Mouse (Mus musculus) CH12F3 (cell line): ENCODE results near the gene Iqsec1.

Experiments
- in situ Hi-C: fragments of 300-500 bp; cut with MboI; formaldehyde crosslinking; loops from 2 replicates; pipeline ENCODE4 v1.14.3; 2020; ENCODE audit warnings: low sequenced_read_pairs

The Iqsec1 gene

GRCm38 (mm10) chr6:90818956-90819355, 169.5 kb downstream of the Iqsec1 start:
- in situ Hi-C loops, result no loop called here

DNA sequence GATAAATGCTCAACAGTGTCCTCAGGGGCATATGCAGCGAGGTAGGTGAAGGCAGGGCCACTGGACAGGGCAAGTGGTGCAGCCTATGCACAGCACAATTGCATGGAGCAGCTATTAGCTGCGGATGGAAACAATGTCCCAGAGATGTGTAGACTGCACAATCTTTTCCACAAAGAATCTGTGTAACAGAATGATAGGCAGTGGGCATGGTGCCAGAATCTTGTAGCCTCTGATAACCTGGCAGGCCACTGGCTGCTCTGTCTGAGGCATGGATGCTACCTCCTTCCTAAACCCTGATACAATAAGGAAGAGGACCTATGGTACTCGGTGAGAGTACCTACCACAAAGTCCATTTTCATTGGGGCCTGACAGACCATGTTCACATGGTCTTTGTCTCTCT, 171.9 kb downstream of the Iqsec1 start:
- in situ Hi-C loops, result no loop called here

GRCm38 (mm10) chr6:90815341-90815740, 173.1 kb downstream of the Iqsec1 start:
- in situ Hi-C loops, result no loop called here

DNA sequence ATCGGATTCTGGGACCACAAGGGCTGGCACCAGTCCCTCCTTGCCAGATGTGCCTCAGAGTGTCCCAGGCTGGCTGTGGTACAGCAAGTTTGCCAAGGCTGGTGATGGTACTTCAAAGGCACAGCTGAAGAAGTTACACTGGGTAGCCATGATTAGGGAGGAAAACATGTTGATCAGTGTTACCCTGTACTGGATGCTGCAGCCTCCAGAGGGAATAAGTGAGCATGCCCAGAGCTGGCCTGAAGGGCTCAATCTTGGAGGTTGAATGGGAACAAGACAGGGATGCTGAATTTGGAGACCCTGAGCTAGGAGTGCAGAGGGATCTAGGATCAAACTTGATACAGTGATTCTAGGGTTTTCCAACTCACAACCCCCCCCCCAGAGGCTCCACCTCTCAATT, 175.0 kb downstream of the Iqsec1 start:
- in situ Hi-C loops, result loop anchor here (5.0 kb wide), 1 partner anchor 76 kb away; no protein-coding TSS in a partner anchor

DNA sequence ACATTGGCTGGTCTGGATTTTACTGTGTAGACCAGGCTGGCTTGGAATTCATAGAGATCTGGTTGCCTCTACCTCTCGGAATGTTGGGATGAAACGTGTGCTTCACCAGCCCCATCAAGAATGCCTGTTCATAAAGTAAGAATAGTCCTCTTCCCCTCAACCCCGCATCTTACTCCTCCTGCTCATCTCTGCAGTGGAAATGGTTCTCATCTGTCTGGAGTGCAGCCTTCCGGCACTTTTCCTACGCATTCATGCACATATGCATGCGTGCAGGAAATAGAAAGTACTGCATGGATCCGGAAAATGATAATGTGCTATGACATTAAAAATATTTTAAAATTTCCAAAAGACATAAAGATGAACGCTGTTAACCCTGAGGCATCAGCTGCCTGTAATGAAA, 175.9 kb downstream of the Iqsec1 start:
- in situ Hi-C loops, result loop anchor here (5.0 kb wide), 1 partner anchor 75 kb away; no protein-coding TSS in a partner anchor

GRCm38 (mm10) chr6:90812072-90812471, 176.4 kb downstream of the Iqsec1 start:
- in situ Hi-C loops, result loop anchor here (5.0 kb wide), 1 partner anchor 75 kb away; no protein-coding TSS in a partner anchor

DNA sequence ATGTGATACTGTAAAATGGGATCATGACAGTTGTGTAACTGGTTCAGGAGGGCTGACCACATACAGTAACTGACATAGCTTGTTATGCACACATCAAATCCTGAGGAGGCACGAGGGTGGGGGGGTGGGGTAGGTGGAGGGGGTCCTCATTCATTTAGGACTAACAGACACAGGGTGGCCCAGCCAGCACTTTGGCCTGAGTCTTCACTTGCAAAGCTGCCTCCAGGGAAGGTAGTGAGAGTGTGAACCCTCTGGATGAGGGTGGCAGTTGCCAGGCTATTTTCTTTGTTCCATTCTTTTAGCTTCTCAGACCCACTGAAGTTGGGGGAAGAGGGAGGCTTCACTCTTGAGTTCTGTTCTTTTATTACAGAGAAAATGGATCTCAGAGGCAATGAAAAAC, 177.9 kb downstream of the Iqsec1 start:
- in situ Hi-C loops, result loop anchor here (5.0 kb wide), 1 partner anchor 73 kb away; no protein-coding TSS in a partner anchor

DNA sequence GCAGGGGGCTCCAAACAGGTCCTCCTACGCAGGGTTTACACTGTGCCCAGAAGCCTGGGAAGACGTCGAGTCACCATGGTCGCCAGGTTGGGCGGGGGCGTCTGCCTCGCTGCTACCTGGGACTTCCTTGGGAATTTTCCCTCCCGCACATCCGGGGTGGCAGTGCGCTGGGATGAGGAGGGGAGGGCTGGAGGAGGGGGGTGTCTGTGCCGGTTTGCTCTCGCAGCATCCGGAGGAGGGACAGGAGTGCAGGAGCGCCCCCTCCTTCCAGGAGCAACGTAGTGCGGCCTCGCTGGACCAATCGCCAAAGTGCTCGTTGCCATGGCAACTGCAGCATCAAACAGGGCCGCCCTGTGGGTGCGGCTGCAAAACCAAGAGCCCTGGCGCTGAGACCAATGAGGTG, 178.5 kb downstream of the Iqsec1 start:
- in situ Hi-C loops, result loop anchor here (5.0 kb wide), 1 partner anchor 73 kb away; no protein-coding TSS in a partner anchor

DNA sequence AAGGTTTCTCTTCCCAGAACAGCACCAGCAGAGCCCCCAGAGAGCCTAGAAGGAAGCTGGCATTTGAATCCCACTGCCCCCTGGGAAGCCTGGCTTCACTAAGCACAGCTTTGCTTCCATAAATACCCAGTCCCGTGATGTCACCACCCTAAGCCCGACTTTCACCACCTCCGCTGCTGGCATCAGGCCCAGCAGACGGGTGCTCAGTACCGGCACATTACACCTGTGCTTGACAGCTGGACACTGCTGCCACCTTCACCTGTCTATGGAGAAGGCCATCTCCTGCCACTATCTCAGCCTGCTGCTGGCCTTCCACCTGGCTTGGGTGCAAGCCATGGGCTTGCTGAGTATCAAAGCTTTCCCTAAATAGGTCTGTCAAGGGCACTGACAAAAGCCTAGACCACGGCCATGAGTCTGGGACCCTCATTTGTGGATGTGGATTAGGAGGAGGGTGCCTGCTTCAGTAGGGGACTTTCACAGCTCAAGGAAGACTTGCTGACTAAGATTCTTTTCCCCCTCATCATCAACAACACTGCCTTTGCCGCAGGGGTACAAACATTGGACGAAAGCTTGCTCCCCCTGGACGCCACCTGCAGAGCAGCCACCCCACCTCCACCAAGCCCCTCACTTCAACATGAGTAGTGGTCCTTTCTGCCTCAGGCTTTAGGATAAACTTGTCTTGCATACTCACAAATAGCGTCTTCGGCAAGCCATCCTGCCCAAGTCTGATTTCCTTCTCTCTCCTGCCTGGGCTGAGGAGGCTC, 179.2 kb downstream of the Iqsec1 start:
- in situ Hi-C loops, result no loop called here

DNA sequence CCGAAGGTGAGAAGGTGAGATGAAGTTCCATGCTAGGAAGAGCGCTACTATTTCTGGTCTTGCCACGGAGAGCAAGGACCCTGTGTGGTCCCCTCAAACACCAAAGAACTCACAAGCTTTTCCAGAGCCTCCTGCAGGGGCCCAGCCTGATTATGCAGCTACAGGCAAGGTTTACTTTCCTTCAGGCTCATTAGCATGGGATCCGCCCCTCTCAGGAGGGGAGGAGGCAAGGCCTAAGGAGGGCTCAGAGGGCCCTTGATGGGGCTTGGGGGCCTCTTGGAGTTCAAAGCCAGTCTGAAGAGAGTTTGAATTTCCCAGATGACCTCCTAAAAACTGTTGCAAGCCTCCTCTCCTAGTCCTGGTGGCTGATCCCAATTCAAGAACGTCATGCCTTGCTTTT, 179.9 kb downstream of the Iqsec1 start:
- in situ Hi-C loops, result no loop called here

- in situ Hi-C loops, result no loop called here
Measured at GRCm38 (mm10) chr6:90808134-90808533, 180.4 kb downstream of the Iqsec1 start.

DNA sequence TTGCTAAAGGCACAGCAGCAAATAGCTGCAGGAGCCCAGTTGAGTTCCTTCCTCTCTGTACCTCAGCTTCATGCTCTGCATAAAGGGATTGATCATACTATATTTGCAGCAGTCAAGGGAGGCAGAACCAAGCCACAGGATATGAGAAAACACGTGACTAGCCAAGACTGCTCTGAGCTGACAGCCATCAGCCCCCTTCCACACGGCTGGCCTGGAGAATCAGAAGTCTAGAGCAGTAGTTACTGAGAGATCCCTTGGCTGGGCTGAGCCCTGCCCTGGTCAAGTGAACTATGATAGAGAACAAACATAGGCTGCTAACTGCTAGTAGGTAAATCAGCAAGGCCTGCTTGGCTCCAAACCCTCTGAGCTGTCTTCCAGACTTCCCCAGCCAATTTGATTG, 180.9 kb downstream of the Iqsec1 start:
- in situ Hi-C loops, result no loop called here

DNA sequence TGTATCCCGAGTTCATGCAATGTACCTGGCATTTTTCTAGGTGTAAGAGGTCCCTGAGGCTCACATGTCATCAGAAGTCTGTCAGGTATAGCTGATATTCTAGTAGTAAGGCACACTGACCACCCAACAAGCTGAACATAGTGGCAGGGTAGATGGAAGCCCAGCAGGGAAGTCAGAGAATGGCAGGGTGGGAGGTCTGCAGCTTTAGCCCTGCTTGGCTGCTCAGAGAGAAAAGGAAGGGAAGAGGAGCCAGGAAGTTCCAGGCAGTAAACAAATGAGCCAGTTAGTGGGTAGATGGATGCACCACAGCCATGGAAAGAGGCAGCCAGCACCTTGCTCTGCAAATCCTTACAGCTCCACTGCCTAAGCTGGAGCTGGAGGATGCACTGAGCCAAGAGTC, 181.7 kb downstream of the Iqsec1 start:
- in situ Hi-C loops, result no loop called here

DNA sequence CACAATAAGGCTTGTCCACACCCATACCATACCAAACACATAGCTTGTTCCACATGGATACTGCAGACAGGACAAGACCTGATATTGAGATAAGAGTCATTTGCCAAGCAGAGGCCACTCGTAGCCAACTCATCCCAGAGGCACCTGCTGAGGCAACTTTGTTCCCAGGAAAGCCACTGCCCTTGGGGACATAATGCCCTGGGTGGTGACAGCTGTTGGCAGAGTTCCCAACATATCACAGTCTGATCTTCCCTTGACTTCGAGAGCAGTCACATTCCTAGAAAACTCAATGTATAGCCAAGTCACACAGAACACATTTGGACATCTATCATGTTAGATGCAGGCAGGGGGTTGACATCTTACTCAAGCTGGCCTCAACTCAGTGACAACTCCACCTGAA, 183.4 kb downstream of the Iqsec1 start:
- in situ Hi-C loops, result no loop called here

DNA sequence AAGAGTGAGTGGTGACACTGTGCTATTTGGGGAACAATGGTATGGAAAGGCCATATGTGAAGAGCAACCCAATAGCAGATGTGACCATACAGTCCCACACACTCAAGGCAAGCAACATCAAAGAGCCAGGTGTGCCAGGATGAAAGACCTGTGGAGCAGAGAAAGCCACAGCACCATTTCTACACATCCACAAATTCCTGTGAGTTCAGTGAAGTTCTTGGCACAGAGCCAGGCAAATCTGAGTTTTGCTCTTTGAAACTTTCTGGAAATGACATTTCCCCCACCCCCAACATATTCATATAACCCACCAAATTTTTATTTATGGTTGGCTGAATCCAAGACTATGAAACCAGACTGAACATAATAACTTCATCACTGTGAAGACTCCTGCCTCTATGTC, 183.8 kb downstream of the Iqsec1 start:
- in situ Hi-C loops, result no loop called here

GRCm38 (mm10) chr6:90802604-90803003, 185.9 kb downstream of the Iqsec1 start:
- in situ Hi-C loops, result no loop called here

DNA sequence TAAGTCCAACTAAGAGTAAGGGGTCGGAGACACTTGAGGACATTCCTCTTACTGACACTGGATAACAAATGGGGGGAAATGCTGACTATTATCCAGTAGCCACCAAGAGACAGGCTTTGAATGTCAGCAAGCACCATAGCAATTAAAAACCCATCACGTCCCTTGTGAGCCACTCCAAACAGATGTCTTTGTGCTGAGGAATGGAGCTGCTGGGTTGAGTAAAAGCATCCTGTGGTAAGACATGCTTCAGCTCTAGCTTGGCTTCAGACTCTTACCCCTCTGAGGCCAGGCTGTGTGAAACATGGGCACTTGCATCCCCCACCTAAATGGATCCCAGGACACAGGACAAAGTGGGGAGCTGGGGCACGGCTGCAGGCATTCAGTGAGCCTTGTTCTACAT, 186.4 kb downstream of the Iqsec1 start:
- in situ Hi-C loops, result no loop called here

DNA sequence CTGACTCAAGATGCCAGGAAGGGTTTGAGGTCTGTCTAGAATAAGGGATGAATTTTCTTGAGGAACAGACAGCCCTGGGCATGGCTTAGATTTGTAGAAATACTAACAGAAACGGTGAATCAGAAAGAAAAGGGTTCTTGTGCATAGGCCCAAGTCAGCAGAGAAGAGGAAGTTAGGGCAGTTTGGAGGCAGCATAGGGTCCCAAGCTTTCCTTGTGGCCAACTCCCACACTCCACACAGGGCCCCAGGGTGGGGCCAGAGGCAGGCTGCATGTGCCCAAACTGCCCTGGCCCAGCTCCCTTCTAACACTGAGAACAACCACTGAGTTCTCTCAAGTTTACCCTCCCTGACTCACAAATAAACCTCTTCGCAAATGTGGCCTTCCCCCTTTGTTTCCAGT, 187.7 kb downstream of the Iqsec1 start:
- in situ Hi-C loops, result no loop called here

- in situ Hi-C loops, result no loop called here
Measured at GRCm38 (mm10) chr6:90799116-90799515, 189.4 kb downstream of the Iqsec1 start.

- in situ Hi-C loops, result no loop called here
Measured at GRCm38 (mm10) chr6:90798201-90798600, 190.3 kb downstream of the Iqsec1 start.

DNA sequence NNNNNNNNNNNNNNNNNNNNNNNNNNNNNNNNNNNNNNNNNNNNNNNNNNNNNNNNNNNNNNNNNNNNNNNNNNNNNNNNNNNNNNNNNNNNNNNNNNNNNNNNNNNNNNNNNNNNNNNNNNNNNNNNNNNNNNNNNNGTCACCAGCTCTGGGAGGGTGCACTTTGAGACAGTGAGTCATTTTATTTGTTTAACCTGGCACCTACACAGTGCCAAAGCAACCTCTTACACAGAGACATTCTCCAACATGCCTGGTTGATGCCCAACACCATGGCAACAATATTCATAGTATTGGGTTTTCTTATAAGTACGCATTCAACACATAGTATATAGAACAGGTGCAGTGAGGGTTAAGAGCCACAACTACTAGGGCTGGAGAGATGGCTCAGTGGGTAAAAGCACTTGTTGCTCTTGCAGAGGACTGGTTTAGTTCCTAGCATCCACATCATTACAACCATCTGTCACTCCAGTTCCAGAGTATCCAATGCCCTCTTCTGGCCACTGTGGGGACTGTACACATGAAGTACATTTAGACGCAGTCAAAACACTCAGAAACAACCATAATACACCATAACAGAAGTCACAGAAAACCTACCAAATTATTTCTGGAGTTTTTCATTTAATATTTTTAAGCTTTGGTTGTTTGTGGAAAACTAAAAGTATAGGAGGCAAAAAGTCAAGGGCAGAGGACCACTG, 191.4 kb downstream of the Iqsec1 start:
- in situ Hi-C loops, result no loop called here

DNA sequence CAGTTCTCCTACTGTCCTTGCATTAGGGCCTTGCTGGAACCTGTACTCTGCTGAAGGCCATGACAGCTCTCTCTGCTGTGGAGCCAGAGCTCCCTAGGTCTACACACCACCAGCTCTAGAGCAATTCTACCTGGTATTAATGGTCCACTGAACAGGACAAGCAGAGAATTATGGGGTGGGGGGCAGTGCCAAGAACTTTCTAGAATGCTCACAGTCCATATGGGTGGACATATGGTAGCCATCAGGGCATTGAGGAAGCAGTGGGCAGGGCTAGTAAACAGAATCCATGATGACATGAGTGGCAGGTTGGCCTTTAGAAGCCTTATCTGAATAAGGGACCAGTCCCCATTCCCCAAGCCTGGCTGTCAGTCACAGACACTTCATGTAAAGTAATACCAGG, 197.6 kb downstream of the Iqsec1 start:
- in situ Hi-C loops, result no loop called here
